Mouse (Mus musculus) testis, adult 2 months (tissue): ENCODE results near the gene Btbd7. TPM values are rescaled to one million over a fixed set of nuclear protein-coding genes. Genes with fewer than 3 reads are reported as not detected.
A peak's percentile ranks its signal among the peaks of the same experiment; 100 is the strongest.

ENCODE experiments used
- H3K27ac ChIP-seq: fragments of 200-500 bp; 2 replicates; pipeline ENCODE4 v1.5.1; 2012; ENCODE audit warnings: low read depth, low read length; ENCODE audit not compliant: control insufficient read depth, insufficient read depth
- H3K27me3 ChIP-seq: fragments of 200-500 bp; 2 replicates; pipeline ENCODE4 v1.6.1; 2012; ENCODE audit warnings: mild to moderate bottlenecking, low read length, moderate library complexity; ENCODE audit not compliant: control insufficient read depth, insufficient read depth
- H3K36me3 ChIP-seq: fragments of 200-500 bp; 2 replicates; pipeline ENCODE4 v1.6.1; 2012; ENCODE audit warnings: mild to moderate bottlenecking, low read length; ENCODE audit not compliant: control insufficient read depth, insufficient read depth
- H3K4me1 ChIP-seq: fragments of 200-500 bp; 2 replicates; pipeline ENCODE4 v1.6.1; 2012; ENCODE audit warnings: low read length; ENCODE audit not compliant: control insufficient read depth, insufficient read depth
- H3K4me3 ChIP-seq: fragments of 200-500 bp; 2 replicates; pipeline ENCODE4 v1.5.1; 2012; ENCODE audit warnings: low read depth, mild to moderate bottlenecking, low read length, moderate library complexity, mixed read lengths; ENCODE audit not compliant: control insufficient read depth
- CTCF ChIP-seq: fragments of 200-500 bp; IDR thresholded peaks from 2 replicates; pipeline ENCODE4 v1.5.1; 2012; ENCODE audit warnings: low read depth, mild to moderate bottlenecking, inconsistent platforms, low read length, moderate library complexity; ENCODE audit not compliant: control insufficient read depth, insufficient read depth, insufficient replicate concordance
- POLR2A ChIP-seq: fragments of 200-500 bp; IDR thresholded peaks from 2 replicates; pipeline ENCODE4 v1.6.1; 2012; ENCODE audit warnings: low read depth, mild to moderate bottlenecking, inconsistent platforms, low read length, moderate library complexity; ENCODE audit not compliant: control insufficient read depth
- polyA plus RNA-seq: library from polyadenylated mRNA; depleted of rRNA; stranded (reverse); fragments of >200 nt; gene quantifications from 2 replicates; pipeline ENCODE4 v1.2.3, GENCODE M21; 2012; rRNA removed

The Btbd7 gene
- polyA plus RNA-seq, 1 experiment, result 21.9 TPM

GRCm38 (mm10) chr12:102730798-102731619 lies 147.3 kb downstream of the Btbd7 start:
- Histone ChIP-seq H3K36me3 (no peaks in the 10 kb centered on the region), H3K27ac (no peak overlapping the region), H3K4me3 (peak overlapping the region; percentile 78)

More at GRCm38 (mm10) chr12:102730798-102731619, 147.3 kb downstream of the Btbd7 start:
- H3K4me1 ChIP-seq, result peaks cover 10% of the 10 kb centered on the region
- H3K27me3 ChIP-seq, result no peaks in the 10 kb centered on the region
- no peak for TF ChIP-seq CTCF
- no peak for TF ChIP-seq POLR2A

Other genes with a start within 250 kb of the Btbd7 start
- 32.3 and 35.2 TPM in 2 replicates for gene Itpk1, start 173.5 kb downstream of the Btbd7 start, polyA plus RNA-seq
- 7.9 and 8.8 TPM in 2 replicates for gene Moap1, start 134.8 kb downstream of the Btbd7 start, polyA plus RNA-seq
- 0.90 and 1.1 TPM in 2 replicates for gene Tmem251, start 134.7 kb downstream of the Btbd7 start, polyA plus RNA-seq
- gene Gm28051, start 120.7 kb downstream of the Btbd7 start, polyA plus RNA-seq, result 3.6 and 4.5 TPM in 2 replicates
- 11.0 and 11.2 TPM in 2 replicates for gene Gon7, start 120.7 kb downstream of the Btbd7 start, polyA plus RNA-seq
- 44.5 and 47.2 TPM in 2 replicates for gene Ubr7, start 120.5 kb downstream of the Btbd7 start, polyA plus RNA-seq
- 28.7 and 31.3 TPM in 2 replicates for gene Gm20604, start 119.8 kb downstream of the Btbd7 start, polyA plus RNA-seq
- gene Cox8c, start 20.8 kb upstream of the Btbd7 start, polyA plus RNA-seq, result 455 and 485 TPM in 2 replicates
- 1.2 and 2.0 TPM in 2 replicates for gene Unc79, start 70.4 kb upstream of the Btbd7 start, polyA plus RNA-seq